Mouse (Mus musculus) erythroblast, embryonic 14.5 days (primary cell): Measurements from ENCODE around the gene Scarb2.

ENCODE experiments used
- GATA1 ChIP-seq: IDR thresholded peaks from 2 replicates; pipeline ENCODE4 v1.6.1; 2012; ENCODE audit warnings: low read length, inconsistent platforms, mixed read lengths
- TAL1 ChIP-seq: IDR thresholded peaks from 3 replicates; pipeline ENCODE4 v1.6.1; 2012; ENCODE audit warnings: low read length, inconsistent platforms, mixed read lengths

DNA sequence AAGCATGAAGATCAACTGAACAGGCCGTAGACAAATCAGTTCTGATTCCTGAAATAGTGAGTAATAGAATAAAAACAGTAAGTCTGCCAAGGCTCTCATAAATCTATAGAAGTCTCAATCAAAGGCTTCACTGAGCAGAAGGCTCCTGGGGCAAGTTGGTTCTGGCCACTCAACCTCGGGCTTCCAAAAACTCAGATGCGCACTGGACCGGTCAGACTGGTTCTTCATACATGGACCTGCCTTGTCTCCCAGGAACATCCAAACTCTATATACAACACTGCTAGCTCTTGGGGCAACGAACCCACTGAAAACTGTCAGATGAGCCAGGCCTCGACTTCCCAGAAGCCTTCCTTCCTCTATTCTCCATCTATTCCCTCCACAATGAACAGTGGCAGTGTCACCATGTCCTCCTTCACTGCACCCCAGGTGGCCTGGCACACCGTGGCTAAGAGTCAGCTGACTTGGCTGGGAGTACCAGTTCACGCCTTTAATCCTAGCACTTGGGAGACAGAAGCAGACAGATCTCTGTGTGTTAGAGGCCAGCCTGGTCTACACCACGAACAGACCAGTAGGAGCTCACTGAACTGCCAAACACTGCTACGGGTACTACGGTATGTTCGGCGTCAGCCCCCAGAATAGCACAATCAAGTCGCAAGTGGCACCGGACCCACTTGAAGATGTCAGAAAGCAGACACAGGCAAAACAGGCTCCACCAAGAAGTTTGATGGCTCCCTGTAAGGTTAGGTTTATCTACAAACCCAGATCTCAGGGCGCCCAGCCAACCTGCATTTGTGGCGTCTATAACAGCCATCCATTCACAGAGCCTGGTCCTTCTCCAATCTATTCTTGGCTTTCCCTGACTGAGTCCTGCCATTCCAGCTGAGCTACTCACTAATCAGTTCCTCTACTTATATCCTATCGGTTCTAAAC lies 37.2 kb downstream of the Scarb2 start:
- no peak for TF ChIP-seq GATA1
- no peak for TF ChIP-seq TAL1
